In genomic region chr10:121885512-121886218, GRCm38 (mm10) we compare ENCODE assay signal across 12 mouse cellular contexts.
DNase-seq lines count a peak whose midpoint lies in the region; ATAC-seq and TF ChIP-seq lines count a peak whose summit lies in the region.
"Had no signal": no experiment of that assay in that cellular context is flagged by ENCODE, and none has a peak within 500 bp of the region (broad histone marks: within the 10 kb centered on the region; RNA-seq: fewer than 3 reads in every experiment).

No protein-coding gene starts in this region.

- no peaks in the 10 kb centered on the region for H3K27me3 ChIP-seq in heart, embryonic 11.5 days (ENCODE audit: control insufficient read depth, insufficient read depth, low read length)
- H3K27me3 ChIP-seq in forebrain, embryonic 12.5 days, result no peaks in the 10 kb centered on the region
- no peaks in the 10 kb centered on the region for H3K27me3 ChIP-seq in midbrain, embryonic 10.5 days (ENCODE audit: low read depth, poor library complexity, severe bottlenecking)
- no peaks in the 10 kb centered on the region for H3K27me3 ChIP-seq in thymus, adult 2 months (ENCODE audit: control insufficient read depth, insufficient read depth, low read length)
- H3K27me3 ChIP-seq: limb, embryonic 15.5 days had no signal

- H3K9me3 ChIP-seq in heart, embryonic 11.5 days (replicated peaks; ENCODE audit: control insufficient read depth, low read length), result no peaks in the 10 kb centered on the region
- no peaks in the 10 kb centered on the region for H3K9me3 ChIP-seq in forebrain, embryonic 12.5 days
- no peaks in the 10 kb centered on the region for H3K9me3 ChIP-seq in midbrain, embryonic 10.5 days (replicated peaks)
- H3K9me3 ChIP-seq: limb, embryonic 15.5 days had no signal

- no peak for TF ChIP-seq POLR2A in brain, embryonic 14.5 days (IDR thresholded peaks at IDR 0.05; ENCODE audit: borderline replicate concordance, extremely low read depth, insufficient read depth, insufficient read length, poor library complexity, severe bottlenecking)
- TF ChIP-seq POLR2A in thymus, adult 2 months (IDR thresholded peaks at IDR 0.05; ENCODE audit: control insufficient read depth, extremely low read depth, insufficient read depth, low read length, poor library complexity), result no peak

- DNase-seq in heart, adult 11 months, result peak; percentile 49
- DNase-seq in brain, embryonic 14.5 days (ENCODE audit: low read depth), result peak; percentile 77
- peak; percentile 56 for DNase-seq in midbrain, embryonic 10.5 days (ENCODE audit: low spot score)
- no peak for DNase-seq in thymus, adult 2 months
- DNase-seq in ovary, adult 18-20 months (ENCODE audit: low spot score), result no peak
- DNase-seq in cerebellum, postnatal 36 days, result no peak
- DNase-seq: gastrocnemius, adult 2 months; kidney, adult 18-20 months had no signal

- H3K36me3 ChIP-seq in heart, embryonic 11.5 days (ENCODE audit: control insufficient read depth, insufficient read depth, low read length), result no peaks in the 10 kb centered on the region
- no peaks in the 10 kb centered on the region for H3K36me3 ChIP-seq in forebrain, embryonic 12.5 days (replicated peaks)
- H3K36me3 ChIP-seq in midbrain, embryonic 10.5 days, result no peaks in the 10 kb centered on the region
- no peaks in the 10 kb centered on the region for H3K36me3 ChIP-seq in thymus, adult 2 months (ENCODE audit: control insufficient read depth, insufficient read depth, low read length)
- H3K36me3 ChIP-seq: limb, embryonic 15.5 days had no signal

- H3K4me2 ChIP-seq in heart, embryonic 11.5 days, result no peak overlapping the region
- H3K4me2 ChIP-seq in forebrain, embryonic 12.5 days, result peak overlapping the region; percentile 19; the same call in 1 of the 2 replicates
- H3K4me2 ChIP-seq: limb, embryonic 15.5 days had no signal

- no peak for ATAC-seq in heart, embryonic 11.5 days (replicated peaks; ENCODE audit: insufficient number of reproducible peaks, low FRiP score, low TSS enrichment)
- peak; percentile 30; the same call in 1 of the 2 replicates for ATAC-seq in forebrain, embryonic 12.5 days (ENCODE audit: low FRiP score)

- no peak for TF ChIP-seq CTCF in brain, embryonic 14.5 days (IDR thresholded peaks at IDR 0.05; ENCODE audit: borderline replicate concordance, extremely low read depth, insufficient read depth, insufficient read length)
- TF ChIP-seq CTCF in thymus, adult 2 months (IDR thresholded peaks at IDR 0.05; ENCODE audit: borderline replicate concordance, control insufficient read depth, extremely low read depth, insufficient read depth, low read length, poor library complexity), result no peak

- WGBS in heart, embryonic 11.5 days (ENCODE audit: insufficient replicate concordance), result 32% methylated on average over 9 of the region's 9 CpGs
- 5% methylated on average over 9 of the region's 9 CpGs for WGBS in forebrain, embryonic 12.5 days
- 8% methylated on average over 9 of the region's 9 CpGs for WGBS in midbrain, embryonic 10.5 days
- WGBS in thymus, adult 2 months, result 93% methylated on average over 9 of the region's 9 CpGs

- H3K27ac ChIP-seq in heart, embryonic 11.5 days (ENCODE audit: low read depth, low read length), result no peak overlapping the region
- H3K27ac ChIP-seq in forebrain, embryonic 12.5 days, result peak overlapping the region; percentile 65
- H3K27ac ChIP-seq in midbrain, embryonic 10.5 days (replicated peaks), result peak overlapping the region; percentile 80
- no peak overlapping the region for H3K27ac ChIP-seq in thymus, adult 2 months (ENCODE audit: control insufficient read depth, insufficient read depth, low read length)
- H3K27ac ChIP-seq: gastrocnemius, adult 2 months; macrophage had no signal

- H3K9ac ChIP-seq in heart, embryonic 11.5 days (ENCODE audit: low read depth, low read length), result no peak overlapping the region
- no peak overlapping the region; the same call in 1 of the 2 replicates for H3K9ac ChIP-seq in forebrain, embryonic 12.5 days
- H3K9ac ChIP-seq: limb, embryonic 15.5 days had no signal

- peaks cover 9% of the 10 kb centered on the region for H3K4me1 ChIP-seq in heart, embryonic 11.5 days (ENCODE audit: control insufficient read depth, insufficient read depth, low read length)
- H3K4me1 ChIP-seq in forebrain, embryonic 12.5 days, result peaks cover 35% of the 10 kb centered on the region
- peaks cover 70% of the 10 kb centered on the region for H3K4me1 ChIP-seq in midbrain, embryonic 10.5 days
- H3K4me1 ChIP-seq in thymus, adult 2 months (replicated peaks; ENCODE audit: control insufficient read depth, insufficient read depth, low read length), result peaks cover 11% of the 10 kb centered on the region

- no peak overlapping the region for H3K4me3 ChIP-seq in heart, embryonic 11.5 days (ENCODE audit: low read depth, low read length)
- H3K4me3 ChIP-seq in forebrain, embryonic 12.5 days (replicated peaks), result no peak overlapping the region
- H3K4me3 ChIP-seq in midbrain, embryonic 10.5 days, result peak overlapping the region; percentile 36
- H3K4me3 ChIP-seq in thymus, adult 2 months (ENCODE audit: control insufficient read depth, insufficient read depth, low read length), result no peak overlapping the region
- H3K4me3 ChIP-seq: gastrocnemius, adult 2 months; limb, embryonic 15.5 days had no signal

Comparison
In these comparisons a context has a peak if more than half of its experiments do, and no peak if none do; other contexts are left out.
1. DNase-seq: peak in heart, adult 11 months (single experiment), brain, embryonic 14.5 days (single experiment) and midbrain, embryonic 10.5 days (single experiment); none in thymus, adult 2 months (single experiment), ovary, adult 18-20 months (single experiment) and cerebellum, postnatal 36 days (0 of 2).
2. H3K27ac ChIP-seq: peak in forebrain, embryonic 12.5 days (single experiment) and midbrain, embryonic 10.5 days (single experiment); none in heart, embryonic 11.5 days (single experiment) and thymus, adult 2 months (single experiment).